In the genomic region with DNA sequence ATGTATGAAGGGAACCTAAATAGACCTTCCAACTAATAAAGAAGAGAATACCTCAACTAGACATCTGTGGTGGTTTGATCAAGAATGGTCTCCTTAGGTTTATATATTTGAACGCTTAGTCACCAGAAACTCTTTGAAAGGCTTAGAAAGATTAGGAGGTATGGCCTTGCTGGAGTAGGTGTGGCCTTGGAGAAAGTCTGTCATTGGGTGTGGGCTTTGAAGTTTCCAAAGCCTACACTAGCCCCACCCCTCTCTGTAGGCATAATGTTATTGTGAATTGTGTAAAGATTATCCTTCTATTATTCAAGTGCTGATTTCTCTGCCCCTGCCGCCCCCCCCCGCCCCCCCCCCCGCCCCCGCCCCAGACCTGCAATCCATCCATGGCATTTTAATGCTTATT, we compare ENCODE assay signal across 25 mouse cellular contexts. TPM values are rescaled to one million over a fixed set of nuclear protein-coding genes. Genes with fewer than 3 reads are reported as not detected.
"Had no signal": no experiment of that assay in that cellular context is flagged by ENCODE, and none has a peak within 500 bp of the region (broad histone marks: within the 10 kb centered on the region; RNA-seq: fewer than 3 reads in every experiment).

No protein-coding gene starts in this region.

- ATAC-seq: hindbrain, postnatal 0 days; intestine, embryonic 16.5 days; liver, embryonic 12.5 days had no signal

- H3K36me3 ChIP-seq: heart, embryonic 13.5 days; heart, embryonic 15.5 days; hindbrain, embryonic 13.5 days; hindbrain, embryonic 15.5 days; limb, embryonic 13.5 days; limb, embryonic 15.5 days; liver, embryonic 12.5 days had no signal

- H3K9ac ChIP-seq: heart, embryonic 13.5 days; heart, embryonic 15.5 days; hindbrain, embryonic 13.5 days; hindbrain, embryonic 15.5 days; limb, embryonic 13.5 days; limb, embryonic 15.5 days; liver, embryonic 12.5 days had no signal

- H3K27me3 ChIP-seq: heart, embryonic 13.5 days; heart, embryonic 15.5 days; hindbrain, embryonic 13.5 days; hindbrain, embryonic 15.5 days; limb, embryonic 13.5 days; limb, embryonic 15.5 days; liver, embryonic 12.5 days had no signal

- H3K27ac ChIP-seq: heart, adult 2 months; heart, embryonic 13.5 days; heart, embryonic 15.5 days; hindbrain, embryonic 13.5 days; hindbrain, embryonic 15.5 days; hindbrain, postnatal 0 days; layer of hippocampus, adult 2 months; left cerebral cortex, adult 2 months; limb, embryonic 13.5 days; limb, embryonic 15.5 days; liver, embryonic 12.5 days had no signal

- H3K9me3 ChIP-seq: heart, embryonic 13.5 days; heart, embryonic 15.5 days; hindbrain, embryonic 13.5 days; hindbrain, embryonic 15.5 days; limb, embryonic 13.5 days; limb, embryonic 15.5 days; liver, embryonic 12.5 days had no signal

- H3K4me2 ChIP-seq: heart, embryonic 11.5 days; heart, embryonic 13.5 days; heart, embryonic 15.5 days; hindbrain, embryonic 13.5 days; hindbrain, embryonic 15.5 days; limb, embryonic 13.5 days; limb, embryonic 15.5 days; liver, embryonic 12.5 days had no signal

- H3K4me1 ChIP-seq: hindbrain, embryonic 13.5 days; hindbrain, embryonic 15.5 days; limb, embryonic 13.5 days; limb, embryonic 15.5 days; liver, embryonic 12.5 days had no signal

- H3K4me3 ChIP-seq: heart, adult 2 months; heart, embryonic 13.5 days; heart, embryonic 15.5 days; hindbrain, embryonic 13.5 days; hindbrain, embryonic 15.5 days; layer of hippocampus, adult 2 months; left cerebral cortex, adult 2 months; limb, embryonic 13.5 days; limb, embryonic 15.5 days; liver, embryonic 12.5 days had no signal

- DNase-seq: gastrocnemius, postnatal 14 days; gastrocnemius, postnatal 36 days; heart, adult 11 months; heart, adult 2 months; heart, postnatal 14 days; heart, postnatal 36 days; kidney, adult 11 months; kidney, adult 8-10 months; kidney, postnatal 10 days; kidney, postnatal 25 days; kidney, postnatal 4 days had no signal

RNA-seq across cellular contexts. Expression of a gene that starts 59.6 kb away (rescaled TPM):
- total RNA-seq: hematopoietic stem cell, adult 5-6 weeks; liver, adult 2 months had no signal
- polyA plus RNA-seq: liver, adult 2 months had no signal
